Mouse (Mus musculus) thymus, postnatal 4 days (tissue): ENCODE measurements around the gene Myo1e.

ENCODE experiments used
- DNase-seq: peaks from one replicate; pipeline ENCODE4 v3.0.0; 2021

Gene Myo1e

DNA sequence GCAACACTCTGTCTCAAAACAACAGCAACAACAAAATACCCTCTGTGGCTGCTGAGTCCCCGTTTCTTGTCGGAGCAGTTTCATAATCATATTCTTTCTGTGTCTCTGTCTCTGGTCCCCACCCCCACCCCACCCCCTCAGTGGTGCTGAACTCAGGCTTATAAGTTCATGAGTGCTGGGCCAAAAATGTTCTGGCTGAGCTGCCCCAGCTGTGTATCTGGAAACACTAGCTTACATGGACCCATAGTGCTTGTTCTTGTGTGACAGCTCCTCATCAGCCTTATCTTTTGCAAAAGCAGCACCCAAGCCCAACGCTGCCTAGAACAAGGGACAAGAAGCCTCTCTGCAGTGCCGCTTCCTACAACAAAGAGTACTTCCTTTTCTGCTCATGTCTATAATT lies 232.8 kb downstream of the Myo1e start:
- no peak for DNase-seq

GRCm38 (mm10) chr9:70449072-70449471 lies 241.9 kb downstream of the Myo1e start:
- DNase-seq: no peak
